Mouse (Mus musculus): ENCODE results near the gene Xpnpep2. TPM values are rescaled to one million over a fixed set of nuclear protein-coding genes. Genes with fewer than 3 reads are reported as not detected.

The Xpnpep2 gene
- polyA plus RNA-seq (2017; shearing (Covaris generic)), result under 1 TPM in 1 of 2 experiments, not detected in 1; 0.48 TPM

DNA sequence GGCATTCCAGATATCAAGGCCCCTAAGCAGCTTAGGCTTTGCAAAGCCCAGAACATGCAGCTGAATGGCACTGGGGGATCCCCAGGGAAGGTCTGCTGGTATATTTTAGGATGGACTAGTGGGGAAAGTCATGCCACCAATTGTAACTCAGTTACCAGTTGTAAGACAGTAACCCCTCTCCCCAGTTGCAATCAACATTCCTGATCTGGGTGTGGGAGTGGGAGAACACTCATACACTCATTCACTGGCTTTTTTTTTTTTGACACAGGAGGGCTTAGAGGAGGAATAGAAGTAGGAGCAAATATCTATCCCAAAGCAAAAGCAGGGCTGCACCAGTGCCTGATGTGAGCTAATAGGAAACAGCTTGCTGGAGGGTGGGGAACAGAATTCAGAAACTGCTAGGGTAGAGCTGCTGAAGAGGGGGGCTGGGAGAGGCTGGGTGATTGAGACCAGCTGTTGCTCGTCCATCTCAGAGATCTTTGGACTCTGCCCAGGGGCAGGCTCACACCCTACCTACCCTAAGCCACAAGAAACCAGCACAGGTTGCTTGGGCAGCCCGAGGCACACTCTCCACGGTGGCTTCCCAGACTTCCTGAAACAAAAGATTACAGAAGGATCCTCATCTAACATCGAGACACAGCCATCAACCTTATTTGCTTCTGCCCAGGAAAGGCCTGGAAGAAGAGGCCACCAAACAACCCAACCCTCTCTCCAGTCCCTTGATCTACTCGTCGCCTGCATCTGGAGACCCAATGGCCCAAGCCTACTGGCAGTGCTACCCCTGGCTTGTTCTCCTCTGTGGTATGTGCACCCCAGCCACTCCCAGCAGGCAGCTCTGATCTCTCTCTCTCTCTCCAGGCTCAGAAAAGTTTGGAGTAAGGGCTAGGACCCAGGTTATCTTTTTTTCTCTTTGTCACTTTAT, at the start of gene Xpnpep2:
TSS of gene Xpnpep2 (plus strand) at position 332 of the 922 bp plus-strand sequence.
- no peak for ATAC-seq

DNA sequence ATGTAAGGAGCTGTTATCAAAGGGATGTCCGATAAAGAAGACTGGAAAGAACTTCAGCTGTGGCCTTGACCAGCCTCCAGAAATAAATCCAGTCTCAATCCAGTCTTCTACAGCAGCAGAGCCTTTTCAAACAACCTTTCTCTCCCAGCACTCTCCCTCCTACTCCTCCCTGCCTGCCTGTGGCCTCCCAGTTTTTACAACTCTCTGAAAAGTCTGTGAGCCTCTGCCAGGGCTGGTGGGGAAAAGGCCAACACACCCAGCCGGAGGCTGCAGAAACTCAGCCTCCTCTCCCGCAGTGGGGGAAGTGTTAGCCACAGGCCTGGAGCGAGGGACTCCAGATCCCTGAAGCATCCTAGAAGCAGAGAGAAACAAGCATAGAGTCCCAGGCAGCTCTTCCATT, 46.0 kb upstream of the Xpnpep2 start:
- ATAC-seq, result no peak

DNA sequence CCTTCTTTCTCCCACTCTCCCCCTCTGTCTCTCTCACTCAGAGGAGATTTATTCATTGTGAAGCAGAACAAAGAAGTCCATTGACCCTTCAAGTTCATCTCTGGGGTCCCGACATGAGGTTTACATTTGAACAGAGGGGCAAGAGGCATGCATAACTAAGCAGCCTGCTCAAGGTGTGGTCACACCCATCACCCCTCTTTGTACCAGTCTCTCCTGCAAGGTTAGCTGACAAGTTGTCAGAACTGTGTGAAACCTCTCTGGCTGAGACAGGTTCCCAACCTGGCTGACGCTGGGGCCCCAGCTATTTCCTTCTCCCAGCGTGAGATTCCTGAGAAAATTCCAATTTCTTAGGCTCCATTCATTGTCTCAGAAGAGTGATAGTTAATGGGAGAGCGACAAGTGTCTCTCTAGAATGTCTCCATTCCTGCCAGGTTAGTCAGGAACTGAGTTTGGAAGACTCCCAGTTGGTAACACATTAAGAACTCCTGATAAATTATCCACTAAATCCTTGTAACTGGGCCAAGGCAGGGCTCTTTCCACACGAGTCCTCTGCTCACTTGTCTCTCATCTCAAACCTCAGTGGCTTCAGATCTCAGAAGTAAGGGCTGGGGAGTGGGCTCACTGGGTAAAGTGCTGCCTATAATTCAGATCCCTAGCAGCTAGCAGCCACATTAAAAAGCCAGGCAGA, 44.2 kb upstream of the Xpnpep2 start:
- no peak for ATAC-seq

DNA sequence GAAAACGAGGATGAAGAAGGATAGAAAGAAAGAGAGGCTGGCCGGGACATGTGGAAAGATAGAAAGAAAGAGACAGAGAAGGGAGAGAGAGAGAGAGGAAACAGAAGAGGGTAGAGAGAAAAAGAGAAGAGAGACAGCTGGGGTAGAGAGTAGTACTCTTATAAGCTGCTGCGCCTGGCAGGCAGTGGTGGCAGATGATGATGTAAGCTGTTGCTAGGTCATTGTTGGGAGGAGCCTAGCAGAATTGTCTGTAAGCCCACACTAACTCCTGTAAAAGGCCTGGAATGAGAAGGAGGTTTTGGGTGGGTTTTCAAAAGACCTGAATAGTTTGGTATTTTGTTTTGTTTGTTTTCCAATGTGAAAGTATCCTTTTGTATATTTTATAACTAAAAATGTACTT, 41.6 kb upstream of the Xpnpep2 start:
- no peak for ATAC-seq

DNA sequence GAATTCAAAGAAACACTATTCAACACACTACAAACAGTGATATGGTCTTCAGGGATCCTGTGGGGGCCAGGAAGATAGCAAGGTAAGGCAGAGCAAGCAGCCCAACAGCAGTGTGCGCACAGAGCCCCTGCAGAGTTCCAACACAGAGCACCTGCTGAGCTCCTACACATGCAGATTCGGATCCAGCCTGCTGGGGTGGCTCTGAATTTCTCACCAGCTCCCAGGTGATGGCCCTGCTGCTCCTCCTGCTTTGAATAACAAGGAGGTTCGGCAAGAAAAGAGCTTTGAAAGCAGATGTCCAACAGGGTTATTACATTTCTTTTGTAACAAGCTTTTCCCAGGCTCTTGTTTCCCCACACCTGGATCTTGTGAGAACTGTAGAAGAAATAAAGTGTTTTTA, 36.6 kb upstream of the Xpnpep2 start:
- no peak for ATAC-seq

DNA sequence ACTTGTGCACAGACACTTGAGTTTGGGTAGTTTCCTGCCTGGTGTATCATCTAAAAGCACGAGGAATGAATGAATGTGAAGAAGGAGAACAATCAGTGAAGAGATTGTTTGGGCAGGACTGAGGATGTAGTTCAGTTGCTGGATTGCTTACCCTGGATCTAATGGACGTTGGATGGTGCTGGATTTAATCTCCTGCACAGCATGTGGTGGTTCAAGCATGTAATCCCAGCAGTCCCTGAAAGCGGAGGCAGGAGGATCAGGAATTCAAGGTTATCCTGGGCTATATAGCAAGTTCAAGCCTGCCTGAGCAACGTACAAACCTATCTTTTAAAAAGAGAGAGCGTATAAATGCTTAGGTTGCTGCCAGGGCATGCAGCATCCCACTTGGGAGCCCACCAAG, 36.1 kb upstream of the Xpnpep2 start:
- ATAC-seq, result no peak

DNA sequence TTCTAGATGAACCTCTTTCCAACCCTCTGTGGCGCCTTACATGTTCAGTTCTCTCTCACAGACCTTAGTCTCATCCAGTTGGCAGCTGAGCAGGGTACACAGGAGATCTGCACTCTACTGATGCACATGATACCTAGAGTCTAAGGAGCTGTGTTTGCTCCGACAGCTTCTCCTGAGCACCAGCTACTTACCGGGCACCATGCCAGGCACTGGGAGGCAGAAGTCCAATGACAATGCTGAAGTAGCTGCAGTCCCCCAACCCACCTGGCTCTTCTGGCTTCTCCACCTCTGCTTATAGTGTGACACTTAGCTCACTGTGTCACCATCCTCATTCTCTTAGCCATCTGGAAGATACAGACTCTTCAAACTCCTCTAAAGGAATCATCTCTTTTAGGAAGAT, 33.8 kb upstream of the Xpnpep2 start:
- ATAC-seq, result no peak

DNA sequence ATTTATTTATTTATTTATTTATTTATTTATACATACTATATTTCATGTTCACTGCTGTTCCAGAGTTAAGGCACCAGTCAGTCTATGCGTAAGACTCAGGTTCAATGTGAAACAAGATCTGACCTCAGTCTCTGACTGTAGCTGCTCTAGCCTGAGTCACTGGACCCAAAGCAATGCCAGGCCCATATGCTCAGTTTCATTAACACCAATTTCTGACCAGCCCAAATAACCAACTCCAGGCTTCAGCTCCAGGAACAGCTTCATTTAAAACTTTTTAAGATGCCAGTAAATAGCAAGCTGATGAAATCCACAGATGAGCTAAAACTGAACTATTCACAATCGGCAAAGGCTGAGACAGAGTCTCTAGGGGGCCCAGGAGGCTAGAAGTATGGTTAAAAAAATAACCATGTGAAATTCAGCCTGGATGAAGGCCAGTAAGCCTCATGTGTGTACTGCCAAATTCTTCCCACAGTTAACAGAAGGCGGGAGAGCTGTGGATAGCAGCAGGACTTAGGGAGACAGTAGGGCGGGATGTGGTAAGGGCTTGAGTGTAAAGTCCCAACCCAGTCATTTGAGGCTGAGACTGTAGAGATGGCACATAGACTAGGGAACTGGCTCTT, 31.6 kb upstream of the Xpnpep2 start:
- no peak for ATAC-seq

DNA sequence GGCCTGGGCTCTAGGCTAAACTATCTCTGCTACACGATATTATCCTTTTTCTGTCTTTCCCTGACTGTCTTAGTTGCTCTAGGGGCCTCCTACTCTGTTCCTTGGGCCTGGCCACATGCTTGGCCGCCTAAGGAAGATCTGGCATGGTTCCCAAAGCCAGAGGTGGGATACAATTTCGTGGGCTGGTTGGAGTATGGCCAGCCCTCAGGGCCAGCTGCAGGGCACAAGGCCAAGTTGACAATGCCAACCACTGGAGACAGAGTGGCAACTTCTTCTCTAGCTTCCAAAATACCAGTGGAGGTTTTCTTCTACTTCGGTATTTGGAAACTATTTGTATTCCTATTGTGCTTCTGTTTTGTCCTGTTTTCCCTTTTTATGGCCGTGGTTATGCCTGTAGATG, 26.2 kb upstream of the Xpnpep2 start:
- ATAC-seq, result no peak

DNA sequence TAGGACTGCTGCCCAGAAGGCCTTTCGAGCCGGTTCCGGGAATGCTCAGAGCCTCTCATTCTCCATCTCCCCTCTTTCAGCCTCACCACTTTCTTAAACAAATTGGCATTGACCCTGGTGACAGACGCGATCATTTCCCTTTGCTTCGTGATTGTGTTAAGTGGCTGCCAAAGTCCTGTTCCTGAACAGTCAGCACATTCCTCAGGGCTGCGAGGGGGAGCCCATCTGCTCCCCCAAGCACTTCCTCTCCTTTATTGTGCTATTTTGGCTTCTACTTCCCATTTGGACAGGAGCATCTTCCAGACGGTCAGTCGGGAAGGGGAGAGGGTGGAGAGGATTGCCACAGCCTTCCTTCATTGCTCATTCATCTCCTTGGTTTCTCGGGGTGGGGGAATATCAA, 16.4 kb upstream of the Xpnpep2 start:
- no peak for ATAC-seq

DNA sequence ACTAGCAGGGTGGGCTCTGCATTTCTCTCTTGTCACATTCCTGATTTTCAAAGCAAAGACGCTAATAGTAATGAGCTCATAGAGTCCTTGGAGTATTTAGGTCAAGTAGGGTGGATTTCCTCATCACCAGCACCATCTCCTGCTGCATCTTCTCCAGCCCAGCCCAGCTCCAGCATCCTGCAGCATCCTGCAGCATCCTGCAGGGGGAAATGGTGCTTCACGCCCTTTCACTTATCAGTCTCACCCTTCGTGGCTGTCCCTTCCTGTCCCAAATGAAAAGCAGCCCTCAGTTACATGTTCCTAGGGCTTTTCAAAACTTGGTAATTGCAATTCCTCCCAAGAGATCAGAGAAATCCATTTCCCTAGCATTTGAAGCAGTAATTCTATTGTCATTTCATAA, 15.0 kb upstream of the Xpnpep2 start:
- no peak for ATAC-seq

DNA sequence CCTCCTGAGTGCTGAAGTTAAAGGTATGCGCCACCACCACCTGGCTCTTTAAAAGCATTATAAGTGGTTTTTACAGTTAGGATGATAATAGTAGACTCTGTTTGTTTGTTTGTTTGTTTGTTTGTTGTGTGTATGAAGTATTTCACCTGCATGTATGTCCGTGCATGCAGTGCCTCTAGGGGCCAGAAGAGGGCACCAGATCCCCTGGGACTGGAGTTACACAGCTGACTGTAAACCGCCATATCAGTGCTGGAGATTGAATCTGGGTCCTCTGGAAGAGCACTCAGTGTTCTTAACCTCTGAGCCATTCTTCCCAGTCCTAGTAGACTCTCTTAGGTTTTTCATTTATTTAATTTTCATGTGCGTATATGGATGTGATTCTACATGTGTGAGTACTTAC, 13.9 kb upstream of the Xpnpep2 start:
- ATAC-seq, result no peak

DNA sequence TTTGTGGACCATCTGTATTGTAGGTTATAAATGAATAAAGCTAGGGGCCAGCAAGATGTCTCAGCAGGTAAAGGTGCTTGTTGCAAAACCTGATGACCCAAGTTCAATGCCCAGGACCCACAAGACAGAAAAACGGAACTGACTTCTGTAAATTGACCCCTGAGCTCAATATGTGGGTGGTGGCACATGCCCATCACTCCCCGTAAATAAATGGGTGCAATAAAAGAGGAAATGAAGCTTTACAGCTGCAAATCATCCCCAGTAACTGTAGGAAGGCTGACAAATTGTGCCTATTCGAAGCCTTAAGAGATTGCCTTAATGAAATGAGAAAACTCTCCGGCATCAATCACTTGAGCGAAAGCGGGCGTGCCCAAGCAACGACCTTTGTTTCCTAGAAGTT, 11.9 kb upstream of the Xpnpep2 start:
- no peak for ATAC-seq

DNA sequence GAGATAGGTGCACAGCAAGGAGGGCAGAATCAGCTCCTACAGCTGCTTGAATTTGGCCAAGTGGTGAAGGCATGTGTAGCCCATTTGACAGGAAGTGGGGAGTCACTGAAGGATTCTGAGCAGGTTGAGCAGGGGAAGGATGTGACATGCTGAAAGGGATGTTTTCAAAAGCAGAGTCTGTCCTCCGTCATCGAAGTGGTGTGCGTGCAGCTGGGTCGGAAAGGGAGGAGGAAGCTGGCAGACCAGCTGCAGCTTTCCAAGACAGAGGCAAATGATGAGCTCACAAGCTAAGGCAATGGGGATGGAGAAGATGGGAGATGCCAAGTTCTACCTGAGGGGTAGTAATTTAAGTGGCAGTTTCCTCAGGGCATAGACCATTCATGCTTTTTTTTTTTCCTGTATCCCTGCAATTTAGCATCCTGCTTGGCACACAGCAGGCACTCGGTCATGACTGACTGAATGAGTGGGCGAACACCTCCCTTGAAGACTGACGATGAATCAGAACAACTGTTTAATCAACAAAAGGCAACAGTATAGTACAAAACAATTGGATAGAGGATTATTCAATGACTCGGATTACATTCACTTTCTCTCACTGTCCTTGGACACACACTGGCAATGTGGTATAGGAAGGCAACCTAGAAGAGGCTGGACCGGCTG, 9.9 kb upstream of the Xpnpep2 start:
- peak; percentile 85 for ATAC-seq

DNA sequence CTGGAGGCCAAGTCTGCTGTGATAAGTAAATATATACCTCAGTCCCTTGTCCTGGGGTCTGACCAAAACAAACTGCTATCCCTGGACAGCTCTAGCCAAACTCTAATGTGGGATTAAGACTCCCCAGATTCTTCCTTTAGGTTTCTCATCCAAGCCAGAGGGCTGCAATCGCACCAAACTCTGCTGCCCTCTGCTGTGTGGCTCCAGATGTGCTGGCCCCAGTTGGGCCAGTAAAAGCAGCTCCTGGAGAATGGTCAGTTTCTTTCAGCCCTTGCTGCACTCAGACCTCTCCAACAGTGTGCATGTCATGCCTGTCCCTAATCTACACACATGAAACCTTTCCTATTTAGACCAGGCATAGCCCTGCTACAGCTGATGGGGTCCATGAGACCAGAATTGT, 8.7 kb upstream of the Xpnpep2 start:
- no peak for ATAC-seq

DNA sequence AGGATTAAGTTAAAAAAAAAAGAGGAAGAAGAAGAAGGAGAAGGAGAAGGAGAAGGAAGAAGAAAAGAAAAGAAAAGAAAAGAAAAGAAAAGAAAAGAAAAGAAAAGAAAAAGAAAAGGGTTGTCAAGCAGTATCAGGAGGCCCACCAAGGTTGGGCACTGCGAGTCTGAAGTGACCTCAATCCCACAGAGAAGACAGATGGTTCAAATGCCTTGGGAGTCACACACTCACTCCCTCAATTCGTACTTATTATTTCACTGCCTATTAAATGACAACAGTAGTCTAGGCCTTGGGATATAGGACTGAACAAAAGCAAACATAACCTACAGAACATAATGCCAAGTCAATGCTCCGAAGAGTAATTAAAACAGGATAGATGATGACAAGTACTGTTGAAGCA, 5.3 kb upstream of the Xpnpep2 start:
- no peak for ATAC-seq

DNA sequence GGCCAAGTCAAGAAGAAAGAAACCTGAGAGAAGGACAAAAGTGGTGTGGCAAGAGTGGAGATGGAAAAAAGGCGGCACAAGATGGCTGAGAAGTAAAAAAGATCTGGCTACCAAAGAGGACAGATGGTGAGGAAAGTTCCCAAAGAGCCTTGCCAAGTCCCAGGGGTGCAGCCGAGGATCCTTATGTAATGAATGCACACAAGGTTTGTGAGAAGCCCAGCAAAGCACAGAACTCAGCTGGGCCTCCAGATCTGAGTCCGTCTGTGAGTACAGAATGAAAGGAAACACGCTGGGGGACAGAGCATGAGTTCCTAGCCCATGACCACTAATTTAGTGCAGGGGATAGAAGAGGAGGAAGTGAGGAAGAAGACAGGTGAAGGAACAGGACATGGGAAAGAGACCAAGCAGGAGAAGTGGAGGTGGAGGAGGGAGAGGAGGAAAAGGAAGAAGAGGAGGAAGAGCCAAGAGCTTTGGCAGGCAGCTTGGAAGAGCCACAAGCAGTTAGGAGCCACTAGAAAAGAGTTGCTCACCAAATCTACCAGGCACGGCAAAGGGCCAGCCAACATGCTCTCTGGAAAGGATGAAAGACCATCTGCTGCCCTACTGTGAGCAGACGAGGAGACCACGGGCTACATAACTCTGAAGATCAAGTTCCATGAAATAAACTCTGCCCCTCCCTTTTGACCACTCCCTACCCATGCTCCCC, 3.6 kb upstream of the Xpnpep2 start:
- ATAC-seq, result no peak

DNA sequence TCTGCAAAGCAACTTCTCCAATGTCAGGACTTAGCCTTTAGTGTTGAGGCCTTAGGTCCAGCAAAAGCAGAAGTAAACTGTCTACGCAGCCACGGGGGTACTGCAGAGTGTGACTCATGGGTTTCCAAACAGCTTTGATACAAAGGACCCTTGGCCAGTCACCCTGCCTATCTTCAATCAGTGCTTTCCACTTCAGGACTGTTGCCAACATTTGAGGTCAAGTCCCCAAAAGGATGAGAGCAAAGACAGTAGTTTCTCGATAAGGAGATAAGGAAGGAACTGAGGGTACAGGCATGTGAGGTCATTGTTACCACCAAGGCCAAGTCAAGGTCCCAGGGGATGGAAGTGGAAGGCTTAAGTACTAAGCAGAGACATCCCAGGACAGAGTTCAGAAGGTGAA, 2.3 kb upstream of the Xpnpep2 start:
- ATAC-seq, result no peak

DNA sequence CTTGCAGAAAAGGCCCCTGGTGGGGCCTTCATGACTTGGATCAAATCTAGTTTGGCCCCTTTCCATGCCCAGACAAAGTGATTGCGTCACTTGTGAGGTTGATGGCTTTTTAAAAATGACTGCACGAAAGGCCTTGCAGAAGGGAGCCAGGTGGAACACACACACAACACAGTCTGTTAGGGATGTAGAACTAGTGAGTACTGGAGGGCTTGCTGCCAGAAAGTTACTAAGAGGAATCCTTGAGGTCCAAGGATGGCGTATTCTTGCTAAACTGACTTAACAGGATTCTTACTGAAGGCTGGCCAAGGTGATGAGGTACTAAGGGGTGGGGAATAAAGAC, 761 bp downstream of the Xpnpep2 start:
- no peak for ATAC-seq

DNA sequence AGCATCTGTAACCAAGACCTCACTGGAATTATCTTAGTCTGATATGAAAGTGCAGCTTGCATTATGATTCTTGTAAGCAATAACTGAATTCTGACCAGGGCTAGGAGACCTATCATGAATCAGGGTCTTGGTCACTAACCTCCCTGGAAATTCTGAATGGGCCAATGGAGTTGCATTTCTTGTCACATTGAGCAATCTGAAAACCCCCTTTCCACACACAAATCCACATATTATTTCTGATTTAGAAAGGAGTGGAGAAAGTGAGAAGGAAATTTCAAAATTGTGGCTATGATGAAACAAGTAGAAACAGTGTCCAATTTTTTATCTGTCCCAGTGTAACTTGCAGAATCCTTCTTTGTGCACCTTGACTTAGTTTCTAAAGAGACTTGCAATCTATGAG, 10.8 kb downstream of the Xpnpep2 start:
- ATAC-seq, result no peak

DNA sequence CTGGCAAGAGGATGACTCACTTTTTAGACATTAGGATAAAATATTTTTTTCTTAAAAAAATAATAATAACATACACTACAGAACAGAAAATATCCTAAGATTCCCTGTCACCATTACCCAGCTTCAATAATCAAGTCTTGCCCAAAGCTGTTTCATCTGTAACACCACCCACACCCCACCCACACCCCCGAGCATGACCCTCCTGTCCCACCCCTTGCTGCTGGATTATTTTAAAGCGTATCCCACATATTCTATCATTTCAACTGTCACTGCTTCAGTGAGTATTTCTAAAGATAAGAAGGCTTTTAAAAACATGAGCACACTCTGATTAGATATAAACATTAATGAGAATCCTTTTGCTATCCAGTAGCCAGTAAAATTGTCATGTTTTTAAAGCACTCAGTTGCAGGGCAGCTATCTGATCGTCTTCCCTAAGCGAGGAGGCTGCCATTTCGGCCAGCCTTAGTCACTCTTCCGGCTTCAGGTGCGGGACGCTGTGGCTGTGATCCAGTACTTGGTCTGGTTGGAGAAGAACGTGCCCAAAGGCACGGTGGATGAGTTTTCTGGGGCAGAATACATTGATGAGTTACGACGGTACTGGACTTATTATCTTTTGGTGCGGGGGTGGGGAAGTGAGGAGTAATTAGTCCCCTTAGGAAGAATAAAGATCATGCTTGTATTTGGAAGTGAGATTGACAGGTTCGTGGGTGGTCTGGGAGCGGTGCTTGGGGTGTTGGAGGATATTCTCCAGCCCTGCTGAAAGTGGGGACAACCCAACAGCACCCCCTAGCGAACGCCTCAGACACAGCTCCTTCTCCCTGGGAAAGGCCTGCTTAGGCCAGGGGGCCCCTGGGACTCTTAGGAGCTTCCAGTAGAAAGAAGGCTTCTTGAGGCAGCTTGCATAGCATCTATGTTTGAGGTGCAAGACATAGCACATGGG, 15.9 kb downstream of the Xpnpep2 start:
- no peak for ATAC-seq

Measured in activated CD4-positive, CD25-positive, alpha-beta regulatory T cell, adult 4 months (primary cell).